Mouse (Mus musculus): ENCODE results near the gene Tmem178b. TPM values are rescaled to one million over a fixed set of nuclear protein-coding genes. Genes with fewer than 3 reads are reported as not detected.

Tmem178b gene
- polyA plus RNA-seq, 1 experiment from 2014 or later: 0.67 TPM

DNA sequence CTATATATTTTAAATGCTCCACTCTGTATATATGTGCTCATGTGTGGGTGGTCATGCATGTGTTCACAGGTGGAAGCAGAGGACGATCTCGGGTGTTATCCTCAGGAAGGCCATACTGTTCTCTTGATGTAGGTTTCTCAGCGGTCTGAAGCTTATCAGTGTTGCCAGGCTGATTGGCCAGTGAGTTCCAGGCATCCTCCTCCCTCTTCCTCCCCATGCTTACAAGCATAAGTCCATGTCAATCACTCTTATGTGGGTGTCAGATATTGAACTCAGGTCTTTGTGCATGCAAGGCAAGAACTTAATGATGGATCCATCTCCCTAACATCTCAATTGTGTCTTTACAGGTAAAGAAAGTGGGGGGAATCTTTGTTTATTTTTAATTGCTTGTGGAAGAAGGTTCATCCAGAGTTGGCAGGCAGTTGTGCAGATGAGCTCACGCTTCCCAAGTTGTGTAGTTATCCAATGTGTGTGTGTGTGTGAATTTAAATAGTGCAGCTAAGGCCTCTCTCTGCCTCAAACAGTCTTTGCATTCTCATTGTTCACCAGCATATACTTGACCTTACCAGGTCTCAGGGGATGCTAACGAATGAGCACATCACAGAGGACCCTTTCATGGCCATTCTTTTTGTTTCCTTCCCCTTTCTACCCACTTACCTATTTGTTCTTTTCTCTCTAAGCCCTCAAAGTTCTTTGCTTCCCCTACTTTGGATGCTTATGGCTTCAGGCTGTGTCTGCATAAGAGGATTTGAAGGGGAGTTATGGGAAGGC, 72.8 kb downstream of the Tmem178b start:
- ATAC-seq: no peak
- 76% methylated on average over 5 of the region's 5 CpGs for WGBS
- no peak overlapping the region for H3K9ac ChIP-seq (ENCODE audit: low read depth, low read length)

DNA sequence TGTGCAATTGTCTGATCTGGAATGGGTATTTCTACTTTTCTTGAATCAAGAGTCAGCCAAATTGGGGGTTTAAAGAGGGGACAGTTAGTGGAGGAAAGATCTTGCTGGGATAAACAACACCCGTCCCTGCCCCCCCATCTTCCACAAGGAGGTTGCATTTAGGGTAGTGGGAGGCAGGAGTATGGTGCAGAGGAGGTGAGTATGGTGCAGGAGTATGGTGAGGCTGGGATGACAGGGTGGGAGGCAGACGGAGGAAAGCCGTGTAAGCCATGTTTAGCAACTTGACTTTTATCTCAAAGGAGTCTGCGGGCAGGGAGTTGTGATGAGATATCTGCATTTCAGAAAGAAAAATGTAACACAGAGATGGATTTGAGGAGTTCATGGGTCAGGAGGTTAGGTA, 73.5 kb downstream of the Tmem178b start:
- WGBS: 81% methylated on average over 4 of the region's 4 CpGs
- Histone ChIP-seq H3K4me1 (ENCODE audit: control insufficient read depth, insufficient read depth, low read length) (no peaks in the 10 kb centered on the region), H3K27me3 (replicated peaks; ENCODE audit: control insufficient read depth, insufficient read depth, low read length) (no peaks in the 10 kb centered on the region), H3K9ac (ENCODE audit: low read depth, low read length) (no peak overlapping the region), H3K9me3 (ENCODE audit: control insufficient read depth, low read length) (no peaks in the 10 kb centered on the region), H3K4me2 (ENCODE audit: low read depth, low read length) (no peak overlapping the region), H3K4me3 (ENCODE audit: low read length) (no peak overlapping the region), H3K36me3 (ENCODE audit: control insufficient read depth, insufficient read depth, low read length) (no peaks in the 10 kb centered on the region), H3K27ac (ENCODE audit: low read length) (no peak overlapping the region)
- ATAC-seq: no peak

More for the DNA sequence above, 72.8 kb downstream of the Tmem178b start:
- Histone ChIP-seq H3K36me3 (ENCODE audit: control insufficient read depth, insufficient read depth, low read length) (no peaks in the 10 kb centered on the region), H3K4me1 (ENCODE audit: control insufficient read depth, insufficient read depth, low read length) (no peaks in the 10 kb centered on the region), H3K9me3 (ENCODE audit: control insufficient read depth, low read length) (no peaks in the 10 kb centered on the region), H3K27ac (ENCODE audit: low read length) (no peak overlapping the region), H3K27me3 (replicated peaks; ENCODE audit: control insufficient read depth, insufficient read depth, low read length) (no peaks in the 10 kb centered on the region), H3K4me3 (ENCODE audit: low read length) (no peak overlapping the region), H3K4me2 (ENCODE audit: low read depth, low read length) (no peak overlapping the region)

DNA sequence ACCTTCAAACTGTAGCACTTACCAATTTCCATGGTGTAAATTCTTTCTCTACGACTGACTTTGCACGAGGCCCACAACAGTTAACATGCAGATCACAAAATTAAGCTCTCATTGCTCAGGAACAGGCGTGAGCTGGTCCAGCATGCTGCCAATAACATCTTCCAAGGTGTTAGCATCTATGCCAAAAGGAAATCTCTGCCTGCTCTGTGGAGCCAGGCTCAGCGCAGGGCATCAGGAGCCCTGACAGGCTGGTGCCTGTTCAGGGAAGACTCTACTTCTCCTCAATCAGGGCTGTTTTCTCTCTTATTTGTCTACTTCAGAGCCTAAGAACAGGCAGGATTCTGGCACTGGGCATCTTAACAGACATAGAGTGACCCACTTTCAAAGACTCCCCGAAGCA, 80.9 kb downstream of the Tmem178b start:
- Histone ChIP-seq H3K27me3 (replicated peaks; ENCODE audit: control insufficient read depth, insufficient read depth, low read length) (no peaks in the 10 kb centered on the region), H3K4me3 (ENCODE audit: low read length) (no peak overlapping the region), H3K27ac (ENCODE audit: low read length) (no peak overlapping the region), H3K4me1 (ENCODE audit: control insufficient read depth, insufficient read depth, low read length) (no peaks in the 10 kb centered on the region), H3K9me3 (ENCODE audit: control insufficient read depth, low read length) (no peaks in the 10 kb centered on the region), H3K36me3 (ENCODE audit: control insufficient read depth, insufficient read depth, low read length) (no peaks in the 10 kb centered on the region), H3K4me2 (ENCODE audit: low read depth, low read length) (no peak overlapping the region), H3K9ac (ENCODE audit: low read depth, low read length) (no peak overlapping the region)
- 88% methylated on average over 5 of the region's 5 CpGs for WGBS
- no peak for ATAC-seq

DNA sequence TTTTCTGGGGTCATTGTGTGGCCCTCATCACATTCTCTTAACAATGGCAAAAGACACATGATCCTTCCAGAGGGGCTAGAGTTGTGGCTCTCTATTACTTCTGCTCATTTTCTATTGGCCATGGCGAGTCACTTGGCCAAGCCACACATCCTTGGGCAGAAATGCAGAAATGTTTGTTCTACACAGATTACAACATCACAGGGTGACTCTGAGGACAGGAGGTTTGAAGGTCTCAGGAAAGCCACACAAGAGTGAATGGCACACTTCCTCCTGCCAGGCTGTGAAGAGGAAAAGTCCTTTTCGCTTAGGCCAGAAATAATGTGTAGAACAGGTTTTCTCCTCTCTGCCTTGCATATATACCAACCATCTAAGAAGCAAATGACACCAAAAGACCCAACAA, 82.1 kb downstream of the Tmem178b start:
- 87% methylated on average over 2 of the region's 2 CpGs for WGBS
- H3K27me3 ChIP-seq (replicated peaks; ENCODE audit: control insufficient read depth, insufficient read depth, low read length): no peaks in the 10 kb centered on the region
- no peak overlapping the region for H3K4me3 ChIP-seq (ENCODE audit: low read length)
- H3K9me3 ChIP-seq (ENCODE audit: control insufficient read depth, low read length): no peaks in the 10 kb centered on the region
- ATAC-seq: no peak
- no peak overlapping the region for H3K27ac ChIP-seq (ENCODE audit: low read length)
- H3K36me3 ChIP-seq (ENCODE audit: control insufficient read depth, insufficient read depth, low read length): no peaks in the 10 kb centered on the region
- no peak overlapping the region for H3K9ac ChIP-seq (ENCODE audit: low read depth, low read length)
- no peak overlapping the region for H3K4me2 ChIP-seq (ENCODE audit: low read depth, low read length)
- H3K4me1 ChIP-seq (ENCODE audit: control insufficient read depth, insufficient read depth, low read length): no peaks in the 10 kb centered on the region

DNA sequence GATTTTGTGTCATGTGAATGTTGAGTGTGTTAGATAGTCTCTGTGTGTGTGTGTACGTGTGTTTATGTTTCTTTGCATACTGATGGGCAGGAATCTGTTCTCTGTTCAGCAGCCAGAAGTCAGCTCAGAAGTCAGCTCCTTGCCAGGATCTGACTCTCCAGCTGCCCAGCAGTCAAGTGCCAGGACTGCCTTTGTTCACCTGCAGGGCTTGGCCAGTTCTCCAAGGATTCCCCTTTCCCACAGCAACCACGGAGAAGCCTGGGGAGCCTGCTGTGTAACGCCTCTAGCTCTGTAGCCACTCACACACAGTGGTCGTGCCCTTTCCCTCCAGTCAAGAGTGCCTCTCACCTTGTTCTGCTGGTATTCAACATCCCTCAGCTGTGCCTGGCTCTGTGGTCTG, 91.5 kb downstream of the Tmem178b start:
- no peaks in the 10 kb centered on the region for H3K27me3 ChIP-seq (replicated peaks; ENCODE audit: control insufficient read depth, insufficient read depth, low read length)
- WGBS: 79% methylated on average over 4 of the region's 4 CpGs
- no peak for ATAC-seq
- H3K9me3 ChIP-seq (ENCODE audit: control insufficient read depth, low read length): no peaks in the 10 kb centered on the region
- H3K36me3 ChIP-seq (ENCODE audit: control insufficient read depth, insufficient read depth, low read length): no peaks in the 10 kb centered on the region
- no peak overlapping the region for H3K9ac ChIP-seq (ENCODE audit: low read depth, low read length)
- no peaks in the 10 kb centered on the region for H3K4me1 ChIP-seq (ENCODE audit: control insufficient read depth, insufficient read depth, low read length)
- no peak overlapping the region for H3K27ac ChIP-seq (ENCODE audit: low read length)
- H3K4me2 ChIP-seq (ENCODE audit: low read depth, low read length): no peak overlapping the region
- no peak overlapping the region for H3K4me3 ChIP-seq (ENCODE audit: low read length)

DNA sequence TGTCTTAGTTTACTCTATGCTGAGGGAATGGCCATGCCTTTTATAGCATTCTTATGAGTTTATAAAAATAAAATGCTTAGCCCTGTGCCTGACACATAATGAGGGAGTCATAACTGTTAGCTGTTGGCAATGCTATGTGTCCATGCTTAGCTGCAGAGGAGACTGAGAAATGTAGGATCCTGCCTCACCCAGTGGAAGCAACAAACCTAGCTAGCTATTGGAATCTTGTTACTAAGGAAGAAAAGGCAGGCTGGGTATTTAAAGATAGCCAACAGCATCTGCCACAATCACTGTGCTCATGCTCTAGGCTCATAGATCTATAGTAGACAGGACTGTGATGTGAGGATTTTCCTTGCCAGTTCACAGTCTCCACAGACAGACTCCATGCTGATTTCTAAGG, 97.2 kb downstream of the Tmem178b start:
- no peaks in the 10 kb centered on the region for H3K36me3 ChIP-seq (ENCODE audit: control insufficient read depth, insufficient read depth, low read length)
- no peaks in the 10 kb centered on the region for H3K4me1 ChIP-seq (ENCODE audit: control insufficient read depth, insufficient read depth, low read length)
- H3K27me3 ChIP-seq (replicated peaks; ENCODE audit: control insufficient read depth, insufficient read depth, low read length): no peaks in the 10 kb centered on the region
- no peak overlapping the region for H3K4me3 ChIP-seq (ENCODE audit: low read length)
- ATAC-seq: no peak
- no peaks in the 10 kb centered on the region for H3K9me3 ChIP-seq (ENCODE audit: control insufficient read depth, low read length)
- no peak overlapping the region for H3K9ac ChIP-seq (ENCODE audit: low read depth, low read length)
- H3K27ac ChIP-seq (ENCODE audit: low read length): no peak overlapping the region
- H3K4me2 ChIP-seq (ENCODE audit: low read depth, low read length): no peak overlapping the region

DNA sequence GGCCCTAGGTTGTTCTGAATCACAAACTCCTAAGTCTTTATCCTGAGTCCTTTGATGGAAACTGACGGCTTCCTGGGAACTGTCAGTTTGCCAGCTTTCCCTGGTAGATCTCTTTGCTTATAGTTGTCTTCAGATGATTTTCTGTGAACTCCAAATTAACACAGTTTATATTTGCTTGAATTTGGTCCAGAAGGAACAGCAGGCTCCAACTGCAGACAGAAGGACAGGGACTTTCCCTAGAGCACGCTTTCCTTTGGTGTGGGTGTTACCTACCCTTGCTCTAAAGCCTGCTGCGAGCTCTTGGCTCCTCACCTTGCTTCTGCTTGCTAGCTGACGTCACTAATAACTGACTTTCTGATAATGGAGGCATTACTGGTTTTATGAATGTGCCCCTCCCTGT, 105.9 kb downstream of the Tmem178b start:
- no peak for ATAC-seq
- Histone ChIP-seq H3K9me3 (ENCODE audit: control insufficient read depth, low read length) (no peaks in the 10 kb centered on the region), H3K4me3 (ENCODE audit: low read length) (no peak overlapping the region), H3K9ac (ENCODE audit: low read depth, low read length) (no peak overlapping the region), H3K4me1 (ENCODE audit: control insufficient read depth, insufficient read depth, low read length) (no peaks in the 10 kb centered on the region), H3K27ac (ENCODE audit: low read length) (no peak overlapping the region), H3K4me2 (ENCODE audit: low read depth, low read length) (no peak overlapping the region), H3K36me3 (ENCODE audit: control insufficient read depth, insufficient read depth, low read length) (no peaks in the 10 kb centered on the region), H3K27me3 (replicated peaks; ENCODE audit: control insufficient read depth, insufficient read depth, low read length) (no peaks in the 10 kb centered on the region)
- WGBS: 67% methylated on average over 4 of the region's 4 CpGs

DNA sequence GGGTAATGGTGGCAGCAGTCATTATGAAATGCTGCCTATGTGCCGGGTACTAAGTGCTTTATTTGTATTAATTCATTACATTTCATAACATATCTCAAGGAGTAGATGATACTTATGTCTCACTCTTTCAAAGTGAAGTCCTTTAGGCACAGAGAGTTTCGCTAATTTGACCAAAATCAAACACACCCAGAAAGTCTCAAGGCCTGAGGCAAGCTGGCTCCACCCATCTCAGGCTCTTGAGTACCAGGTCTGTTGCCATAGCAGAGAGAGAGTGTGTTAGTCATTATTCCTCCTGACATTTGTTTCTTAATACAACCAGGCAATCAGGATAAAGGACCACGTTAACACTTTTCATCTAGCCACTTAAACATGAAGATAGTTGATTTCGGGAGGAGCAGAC, 117.7 kb downstream of the Tmem178b start:
- 69% methylated on average over 4 of the region's 4 CpGs for WGBS
- H3K36me3 ChIP-seq (ENCODE audit: control insufficient read depth, insufficient read depth, low read length): no peaks in the 10 kb centered on the region
- H3K4me3 ChIP-seq (ENCODE audit: low read length): no peak overlapping the region
- no peak overlapping the region for H3K27ac ChIP-seq (ENCODE audit: low read length)
- H3K4me1 ChIP-seq (ENCODE audit: control insufficient read depth, insufficient read depth, low read length): no peaks in the 10 kb centered on the region
- no peaks in the 10 kb centered on the region for H3K9me3 ChIP-seq (ENCODE audit: control insufficient read depth, low read length)
- no peaks in the 10 kb centered on the region for H3K27me3 ChIP-seq (replicated peaks; ENCODE audit: control insufficient read depth, insufficient read depth, low read length)
- no peak for ATAC-seq
- H3K9ac ChIP-seq (ENCODE audit: low read depth, low read length): no peak overlapping the region
- no peak overlapping the region for H3K4me2 ChIP-seq (ENCODE audit: low read depth, low read length)

DNA sequence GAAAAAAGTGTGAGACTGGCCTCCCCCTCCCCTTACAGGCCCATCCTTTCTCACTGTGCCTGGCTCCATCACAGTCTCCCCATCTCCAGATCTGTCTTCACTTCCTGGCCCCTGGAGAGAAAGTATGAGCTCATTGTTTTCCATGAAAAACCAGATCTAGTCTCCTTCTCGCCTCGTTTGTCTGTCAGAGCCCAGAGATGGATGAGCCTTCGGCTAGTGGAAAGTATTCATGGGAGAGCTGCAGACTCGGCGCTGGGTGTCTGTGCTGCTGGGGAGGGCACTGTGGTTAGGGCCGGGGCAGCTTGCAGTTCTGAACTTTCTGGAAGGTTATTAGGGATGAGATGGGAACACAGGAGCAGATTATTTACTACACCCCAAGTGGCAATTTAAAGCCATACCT, 118.9 kb downstream of the Tmem178b start:
- 49% methylated on average over 6 of the region's 6 CpGs for WGBS
- no peak for ATAC-seq
- Histone ChIP-seq H3K4me3 (ENCODE audit: low read length) (no peak overlapping the region), H3K36me3 (ENCODE audit: control insufficient read depth, insufficient read depth, low read length) (no peaks in the 10 kb centered on the region), H3K27me3 (replicated peaks; ENCODE audit: control insufficient read depth, insufficient read depth, low read length) (no peaks in the 10 kb centered on the region), H3K27ac (ENCODE audit: low read length) (no peak overlapping the region), H3K9ac (ENCODE audit: low read depth, low read length) (no peak overlapping the region), H3K4me2 (ENCODE audit: low read depth, low read length) (no peak overlapping the region), H3K9me3 (ENCODE audit: control insufficient read depth, low read length) (no peaks in the 10 kb centered on the region), H3K4me1 (ENCODE audit: control insufficient read depth, insufficient read depth, low read length) (no peaks in the 10 kb centered on the region)

Measured in intestine, embryonic 16.5 days (tissue).